In the genomic region with DNA sequence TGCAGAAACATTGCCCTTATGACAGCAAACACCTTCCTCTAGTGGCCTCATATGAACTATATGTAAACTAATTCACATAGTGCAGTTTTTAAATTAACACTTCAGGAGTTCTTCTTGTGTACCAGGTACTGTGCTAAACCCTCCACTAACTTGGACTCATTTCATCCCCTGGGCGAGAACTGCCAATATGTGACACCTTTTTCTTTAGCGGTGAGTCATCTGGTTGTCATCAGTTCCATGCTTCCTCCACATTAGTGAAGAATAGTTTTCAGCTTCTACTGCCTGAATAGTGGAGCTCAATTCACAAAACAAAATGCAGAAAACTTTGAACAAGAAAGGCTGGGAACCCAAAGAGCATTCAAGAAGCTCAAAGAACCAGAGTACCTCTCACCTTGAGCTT, we compare ENCODE assay signal across 19 mouse cellular contexts.
"Had no signal": no experiment of that assay in that cellular context is flagged by ENCODE, and none has a peak within 500 bp of the region (broad histone marks: within the 10 kb centered on the region; RNA-seq: fewer than 3 reads in every experiment).

No protein-coding gene starts in this region.

- H3K9ac ChIP-seq: liver, embryonic 13.5 days; liver, embryonic 15.5 days; liver, postnatal 0 days; lung, embryonic 15.5 days; midbrain, embryonic 13.5 days; midbrain, embryonic 15.5 days; neural tube, embryonic 12.5 days; stomach, embryonic 15.5 days had no signal

- H3K4me1 ChIP-seq: liver, embryonic 13.5 days; liver, embryonic 15.5 days; lung, embryonic 15.5 days; midbrain, embryonic 13.5 days; midbrain, embryonic 15.5 days; neural tube, embryonic 12.5 days; stomach, embryonic 15.5 days had no signal

- H3K36me3 ChIP-seq: liver, embryonic 13.5 days; liver, embryonic 15.5 days; lung, embryonic 15.5 days; midbrain, embryonic 13.5 days; midbrain, embryonic 15.5 days; neural tube, embryonic 12.5 days; stomach, embryonic 15.5 days had no signal

- DNase-seq: liver, embryonic 13.5 days; liver, postnatal 0 days; lung, adult 2 months; lung, postnatal 14 days; lung, postnatal 36 days; thymus, adult 2 months; thymus, postnatal 25 days; thymus, postnatal 4 days had no signal

- H3K27ac ChIP-seq: liver, embryonic 13.5 days; liver, embryonic 15.5 days; lung, embryonic 15.5 days; macrophage; midbrain, embryonic 13.5 days; midbrain, embryonic 15.5 days; neural tube, embryonic 12.5 days; stomach, embryonic 15.5 days; stomach, postnatal 0 days had no signal

- ATAC-seq: liver, postnatal 0 days; lung, postnatal 0 days; midbrain, embryonic 13.5 days; midbrain, embryonic 15.5 days had no signal

- H3K27me3 ChIP-seq: liver, embryonic 13.5 days; liver, embryonic 15.5 days; lung, embryonic 15.5 days; midbrain, embryonic 13.5 days; midbrain, embryonic 15.5 days; neural tube, embryonic 12.5 days; stomach, embryonic 15.5 days had no signal

- H3K4me3 ChIP-seq: liver, embryonic 13.5 days; liver, embryonic 15.5 days; lung, embryonic 15.5 days; megakaryocyte, embryonic 14.5 days; midbrain, embryonic 13.5 days; midbrain, embryonic 15.5 days; neural tube, embryonic 12.5 days; stomach, embryonic 15.5 days had no signal

- H3K4me2 ChIP-seq: liver, embryonic 13.5 days; liver, embryonic 15.5 days; lung, embryonic 15.5 days; midbrain, embryonic 11.5 days; midbrain, embryonic 13.5 days; midbrain, embryonic 15.5 days; neural tube, embryonic 12.5 days; stomach, embryonic 15.5 days had no signal

- H3K9me3 ChIP-seq: liver, embryonic 13.5 days; liver, embryonic 15.5 days; lung, embryonic 15.5 days; megakaryocyte, embryonic 14.5 days; midbrain, embryonic 13.5 days; midbrain, embryonic 15.5 days; neural tube, embryonic 12.5 days; stomach, embryonic 15.5 days had no signal
